Mouse (Mus musculus) ES-Bruce4 (cell line): ENCODE results near the gene Kif1c. TPM values are rescaled to one million over a fixed set of nuclear protein-coding genes. Genes with fewer than 3 reads are reported as not detected.
A peak's percentile ranks its signal among the peaks of the same experiment; 100 is the strongest.

Source experiments
- H3K27ac ChIP-seq: 2 replicates; pipeline ENCODE4 v1.5.1; 2012; ENCODE audit warnings: low read length, inconsistent platforms; ENCODE audit not compliant: insufficient read depth
- H3K27me3 ChIP-seq: 2 replicates; pipeline ENCODE4 v1.6.1; 2012; ENCODE audit warnings: mild to moderate bottlenecking, low read length, inconsistent platforms; ENCODE audit not compliant: control insufficient read depth, poor library complexity, insufficient read depth, severe bottlenecking
- H3K36me3 ChIP-seq: 2 replicates; pipeline ENCODE4 v1.6.1; 2012; ENCODE audit warnings: inconsistent platforms, mild to moderate bottlenecking, low read length, moderate library complexity; ENCODE audit not compliant: control insufficient read depth, poor library complexity, insufficient read depth, severe bottlenecking
- H3K4me1 ChIP-seq: one replicate; pipeline ENCODE4 v1.8.1; 2011; ENCODE audit warnings: low read length; ENCODE audit not compliant: control insufficient read depth, insufficient read depth
- H3K4me3 ChIP-seq: 2 replicates; pipeline ENCODE4 v1.5.1; 2011; ENCODE audit warnings: low read depth, mild to moderate bottlenecking, low read length
- H3K9ac ChIP-seq: 2 replicates; pipeline ENCODE4 v1.6.1; 2012; ENCODE audit warnings: low read depth, mild to moderate bottlenecking, inconsistent platforms; ENCODE audit not compliant: poor library complexity, severe bottlenecking
- H3K9me3 ChIP-seq: replicated peaks from 2 replicates; pipeline ENCODE4 v1.6.1; 2012; ENCODE audit warnings: mild to moderate bottlenecking, low read length, inconsistent platforms; ENCODE audit not compliant: control insufficient read depth, poor library complexity, insufficient read depth, severe bottlenecking
- CTCF ChIP-seq: IDR thresholded peaks from one replicate; pipeline ENCODE4 v1.8.1; 2011; ENCODE audit warnings: low read depth, low read length
- EP300 ChIP-seq: IDR thresholded peaks from 2 replicates; pipeline ENCODE4 v1.6.1; 2011; ENCODE audit warnings: low read depth, low read length; ENCODE audit not compliant: insufficient read depth
- POLR2A ChIP-seq: IDR thresholded peaks from one replicate; pipeline ENCODE4 v1.8.1; 2011; ENCODE audit warnings: low read length; ENCODE audit not compliant: insufficient read depth
- polyA plus RNA-seq: library from polyadenylated mRNA; stranded (reverse); fragments of >200 nt; gene quantifications from 2 replicates; pipeline ENCODE4 v1.2.4, GENCODE M21; 2011; ENCODE audit warnings: low read depth; ENCODE audit not compliant: missing spikeins, insufficient read depth, insufficient read length

The Kif1c gene
- polyA plus RNA-seq, 1 experiment = 42.2 TPM

- TF ChIP-seq POLR2A (no peak), EP300 (no peak), CTCF (no peak)
- H3K4me1 ChIP-seq = peaks cover 4% of the 10 kb centered on the region
- H3K36me3 ChIP-seq = no peaks in the 10 kb centered on the region
- no peaks in the 10 kb centered on the region for H3K27me3 ChIP-seq
- no peak overlapping the region for H3K27ac ChIP-seq
- H3K9me3 ChIP-seq = no peaks in the 10 kb centered on the region
- peak overlapping the region; percentile 67 for H3K9ac ChIP-seq
- peak overlapping the region; percentile 90 for H3K4me3 ChIP-seq
Observed at GRCm38 (mm10) chr11:70686901-70687566, 13.3 kb upstream of the Kif1c start.

- no peak for TF ChIP-seq EP300
- TF ChIP-seq CTCF = peak; percentile 33
- peak; percentile 32 for TF ChIP-seq POLR2A
- peaks cover 2% of the 10 kb centered on the region for H3K4me1 ChIP-seq
- H3K9ac ChIP-seq = peak within 1 kb of the TSS; percentile 67
- no peak within 1 kb of the TSS for H3K27ac ChIP-seq
- no peaks in the 10 kb centered on the region for H3K9me3 ChIP-seq
- no peaks in the 10 kb centered on the region for H3K27me3 ChIP-seq
- peak within 1 kb of the TSS; percentile 90 for H3K4me3 ChIP-seq
- H3K36me3 ChIP-seq = no peaks in the 10 kb centered on the region
Observed at GRCm38 (mm10) chr11:70687601-70688199, 12.6 kb upstream of the Kif1c start, which contains the start of gene Camta2. Gene Camta2, minus strand, starts transcription at chr11:70688105.

- Histone ChIP-seq H3K27ac (no peak overlapping the region), H3K36me3 (no peaks in the 10 kb centered on the region), H3K4me1 (no peaks in the 10 kb centered on the region), H3K9ac (peak overlapping the region; percentile 67), H3K4me3 (peak overlapping the region; percentile 90), H3K27me3 (no peaks in the 10 kb centered on the region), H3K9me3 (no peaks in the 10 kb centered on the region)
- TF ChIP-seq EP300 (no peak), CTCF (no peak), POLR2A (no peak)
Observed at GRCm38 (mm10) chr11:70688372-70688771, 12.0 kb upstream of the Kif1c start.

GRCm38 (mm10) chr11:70689578-70689977 is 10.8 kb upstream of the Kif1c start:
- Histone ChIP-seq H3K9me3 (no peaks in the 10 kb centered on the region), H3K27ac (no peak overlapping the region), H3K27me3 (no peaks in the 10 kb centered on the region), H3K4me1 (no peaks in the 10 kb centered on the region), H3K36me3 (no peaks in the 10 kb centered on the region), H3K9ac (no peak overlapping the region), H3K4me3 (no peak overlapping the region)
- no peak for TF ChIP-seq CTCF
- TF ChIP-seq EP300 = no peak
- no peak for TF ChIP-seq POLR2A

- TF ChIP-seq EP300 = no peak
- no peak for TF ChIP-seq POLR2A
- no peak for TF ChIP-seq CTCF
- no peaks in the 10 kb centered on the region for H3K9me3 ChIP-seq
- no peak overlapping the region for H3K9ac ChIP-seq
- H3K4me3 ChIP-seq = no peak overlapping the region
- H3K4me1 ChIP-seq = no peaks in the 10 kb centered on the region
- no peaks in the 10 kb centered on the region for H3K36me3 ChIP-seq
- H3K27me3 ChIP-seq = no peaks in the 10 kb centered on the region
- no peak overlapping the region for H3K27ac ChIP-seq
Observed at GRCm38 (mm10) chr11:70693504-70693903, 6.8 kb upstream of the Kif1c start.

GRCm38 (mm10) chr11:70697376-70697775 is 3.0 kb upstream of the Kif1c start:
- H3K27ac ChIP-seq = no peak overlapping the region
- no peak for TF ChIP-seq CTCF
- TF ChIP-seq EP300 = no peak
- TF ChIP-seq POLR2A = no peak

More at GRCm38 (mm10) chr11:70697376-70697775, 3.0 kb upstream of the Kif1c start:
- no peaks in the 10 kb centered on the region for H3K36me3 ChIP-seq
- H3K4me1 ChIP-seq = no peaks in the 10 kb centered on the region
- no peak overlapping the region for H3K9ac ChIP-seq
- H3K4me3 ChIP-seq = no peak overlapping the region
- no peaks in the 10 kb centered on the region for H3K27me3 ChIP-seq
- H3K9me3 ChIP-seq = no peaks in the 10 kb centered on the region
